Mouse (Mus musculus) gastrocnemius, postnatal 36 days (tissue): ENCODE results near the gene Soat1. TPM values are rescaled to one million over a fixed set of nuclear protein-coding genes. Genes with fewer than 3 reads are reported as not detected.

Source experiments
- DNase-seq, 2 experiments: peaks; one replicate each; pipeline ENCODE4 v3.0.0; 2022
- intact Hi-C: fragments of 180-260 bp; cut with DNase I; formaldehyde crosslinking; loops from one replicate; pipeline ENCODE4 v1.15.1; 2025
- total RNA-seq, 2 experiments: library from RNA; stranded (reverse); gene quantifications; 2 replicates each; pipeline ENCODE4 v1.2.3; 2021

The Soat1 gene
- total RNA-seq, 2 experiments from 2014 or later: 4.0 to 5.6 TPM

DNA sequence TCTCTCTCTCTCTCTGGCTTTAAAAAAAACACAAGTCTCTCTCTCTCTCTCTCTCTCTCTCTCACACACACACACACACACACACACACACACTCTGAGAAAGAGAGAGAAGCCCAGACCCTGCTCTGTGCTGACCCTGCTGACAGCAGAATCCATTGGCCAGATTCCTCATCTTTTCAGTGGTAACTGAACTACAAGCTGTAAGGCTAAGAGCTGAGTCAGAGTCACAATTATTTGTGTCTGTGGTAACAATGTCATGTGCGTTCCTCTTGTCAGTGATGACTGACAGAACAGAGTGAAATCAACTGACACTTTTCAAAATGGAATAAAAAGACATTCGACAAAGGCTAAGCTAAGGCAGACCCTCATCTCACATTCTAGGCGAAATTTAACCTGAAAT, 5.6 kb downstream of the Soat1 start:
- intact Hi-C loops: no loop called here

DNA sequence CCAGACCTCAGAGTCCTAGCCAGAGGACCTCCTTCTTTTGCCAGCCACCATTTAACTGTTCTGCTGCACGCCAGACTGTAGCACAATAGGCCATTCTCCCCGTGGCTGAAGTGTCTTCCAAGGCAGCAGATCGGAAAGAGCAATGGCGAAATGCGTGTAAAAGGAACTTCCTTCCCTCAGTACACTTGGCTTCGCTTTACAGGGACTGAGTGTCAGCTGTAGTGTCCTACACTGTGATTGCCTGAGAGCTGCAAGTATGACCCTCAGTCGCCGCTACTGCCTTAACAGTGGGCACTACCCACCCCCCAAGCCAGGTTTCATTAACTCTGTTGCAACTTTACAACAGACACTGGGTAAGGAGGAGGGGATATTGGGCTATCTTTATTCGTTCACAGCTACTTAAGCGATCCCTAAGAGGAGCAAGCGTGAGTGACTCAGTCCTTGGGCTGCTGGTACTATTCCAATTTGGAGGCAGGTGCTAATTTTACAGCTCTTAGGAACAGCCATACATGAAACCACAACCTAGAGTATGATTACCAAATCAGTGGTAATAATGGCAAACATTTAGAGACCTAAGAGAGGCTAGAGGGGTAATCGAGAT, 6.4 kb downstream of the Soat1 start:
- DNase-seq: no peak
- intact Hi-C loops: no loop called here

More for the DNA sequence above, 5.6 kb downstream of the Soat1 start:
- DNase-seq: no peak

DNA sequence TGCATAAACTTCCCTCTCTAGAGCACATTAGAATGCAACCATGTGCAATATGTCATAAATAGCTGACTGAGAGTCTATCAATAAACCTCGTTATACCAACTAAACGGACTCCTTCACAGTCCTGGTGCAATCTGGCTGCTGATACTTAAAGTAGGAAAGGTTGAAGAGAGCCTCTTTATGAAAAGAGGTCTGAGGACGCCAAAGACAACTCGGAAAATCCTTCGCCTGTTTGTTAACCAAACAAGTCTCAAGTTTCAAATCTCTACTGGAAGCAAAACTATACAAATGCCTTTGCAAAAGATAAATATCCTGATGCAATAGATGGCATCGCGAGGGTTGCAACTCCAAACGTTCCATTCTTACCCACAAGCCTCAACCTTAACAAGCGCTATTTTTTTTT, 9.2 kb downstream of the Soat1 start:
- intact Hi-C loops: no loop called here
- no peak for DNase-seq

DNA sequence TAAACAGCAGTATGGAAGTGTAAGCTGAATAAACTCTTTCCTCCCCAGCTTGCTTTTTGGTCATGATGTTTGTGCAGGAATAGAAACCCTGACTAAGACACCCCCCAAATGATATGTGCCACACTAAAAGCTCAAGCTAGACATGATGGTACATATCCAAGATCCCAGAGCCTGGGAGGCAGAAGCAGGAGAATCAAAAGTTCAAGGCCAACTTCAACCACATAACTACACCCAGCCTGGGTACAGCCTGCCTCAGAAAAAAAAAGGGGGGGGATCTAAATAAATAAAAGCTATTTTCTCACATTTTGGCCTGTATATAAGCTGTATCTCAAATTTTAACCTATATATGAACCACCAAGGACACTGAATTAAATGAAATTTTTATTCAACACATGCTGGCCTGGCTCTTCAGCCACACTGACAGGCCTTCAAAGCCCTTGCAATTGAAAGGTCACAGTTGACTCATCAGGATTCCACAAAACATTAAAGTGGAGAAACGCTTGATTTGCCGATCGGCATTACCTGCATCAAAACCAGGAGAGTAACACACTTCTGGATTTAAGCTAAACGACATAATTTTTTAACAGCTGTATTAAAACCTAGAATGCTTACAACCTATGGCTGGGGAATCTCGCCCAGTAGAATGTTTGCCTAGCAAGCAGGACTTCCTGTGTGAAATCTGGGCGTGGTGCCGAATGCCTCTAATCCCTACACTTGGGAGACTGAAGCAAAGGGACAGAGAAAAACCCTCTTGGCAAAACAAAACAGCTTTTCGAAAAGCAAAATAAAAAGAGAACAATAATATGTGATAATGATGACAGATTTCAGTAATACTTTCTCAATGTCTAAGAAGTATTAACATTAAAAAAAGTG, 9.9 kb downstream of the Soat1 start:
- DNase-seq: no peak
- intact Hi-C loops: no loop called here

DNA sequence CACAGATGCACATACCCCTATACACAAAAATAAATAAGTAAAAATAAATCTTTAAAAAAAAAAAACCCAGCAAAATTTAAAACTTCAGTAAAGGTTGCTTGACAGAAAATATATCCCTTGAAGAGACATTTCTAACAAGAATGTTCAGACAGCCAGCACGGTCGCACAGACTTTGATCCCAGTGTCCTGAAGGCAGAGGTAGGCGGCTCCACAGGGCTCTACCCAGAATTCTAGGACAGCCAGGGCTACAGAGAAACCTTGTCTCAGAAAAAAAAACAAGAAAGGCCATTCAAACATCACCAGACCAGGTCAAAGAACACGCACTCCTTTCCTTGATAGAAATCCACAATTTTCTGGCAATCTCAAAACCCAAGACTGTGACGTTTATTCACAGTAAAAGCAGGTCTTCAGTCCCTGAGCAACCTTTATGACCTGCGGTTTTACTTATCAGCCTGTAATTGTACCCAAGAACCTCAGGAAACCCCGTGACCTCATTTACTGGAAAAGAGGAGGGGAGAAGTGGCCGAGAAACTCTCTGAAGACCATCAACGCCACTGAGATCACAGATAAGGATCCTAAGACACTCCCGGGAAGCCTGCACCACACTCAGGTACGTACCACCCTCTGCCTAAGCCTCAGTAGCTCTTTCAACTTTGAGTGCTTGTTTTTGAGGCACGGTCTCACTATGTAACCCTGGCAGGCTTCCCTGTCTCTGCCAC, 11.7 kb downstream of the Soat1 start:
- no peak for DNase-seq
- intact Hi-C loops: no loop called here

DNA sequence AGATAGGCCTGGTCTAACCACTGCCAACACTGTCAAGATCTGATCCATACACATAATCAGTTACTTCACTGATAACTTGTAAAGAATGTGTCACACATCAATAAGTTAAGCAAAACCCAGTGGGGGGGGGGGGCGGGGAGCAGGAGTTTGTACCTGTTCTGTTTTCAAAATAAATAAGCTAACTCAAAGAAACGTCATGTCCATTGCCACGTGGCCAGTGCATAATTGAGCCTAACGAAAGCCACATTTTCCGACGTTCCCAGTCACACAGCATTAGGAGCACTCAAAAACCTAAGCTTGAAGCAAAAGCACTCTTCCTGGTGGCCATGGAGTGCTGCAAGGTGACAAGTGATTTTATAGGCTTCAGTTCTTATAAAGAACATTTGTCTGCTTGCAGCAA, 13.1 kb downstream of the Soat1 start:
- intact Hi-C loops: no loop called here

DNA sequence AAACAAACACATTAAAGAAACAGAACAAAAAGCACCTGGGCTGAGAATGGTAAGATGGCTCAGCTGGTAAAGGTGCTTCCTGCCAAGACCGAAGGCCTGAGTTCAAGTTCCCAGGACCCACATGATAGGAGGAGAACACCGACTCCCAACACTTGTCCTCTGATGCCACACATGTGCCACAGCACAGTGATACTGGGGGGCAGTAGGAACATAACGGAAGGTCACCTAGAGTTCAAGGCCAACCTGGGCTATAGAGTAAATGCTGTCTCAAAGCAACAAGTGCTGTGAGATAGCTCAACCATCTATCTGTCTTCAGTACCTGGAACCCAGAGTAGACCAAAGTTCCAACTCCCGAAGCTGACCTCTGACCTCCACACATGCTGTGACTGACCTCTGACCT, 13.9 kb downstream of the Soat1 start:
- intact Hi-C loops: no loop called here

More for the DNA sequence above, 13.1 kb downstream of the Soat1 start:
- DNase-seq: no peak

DNA sequence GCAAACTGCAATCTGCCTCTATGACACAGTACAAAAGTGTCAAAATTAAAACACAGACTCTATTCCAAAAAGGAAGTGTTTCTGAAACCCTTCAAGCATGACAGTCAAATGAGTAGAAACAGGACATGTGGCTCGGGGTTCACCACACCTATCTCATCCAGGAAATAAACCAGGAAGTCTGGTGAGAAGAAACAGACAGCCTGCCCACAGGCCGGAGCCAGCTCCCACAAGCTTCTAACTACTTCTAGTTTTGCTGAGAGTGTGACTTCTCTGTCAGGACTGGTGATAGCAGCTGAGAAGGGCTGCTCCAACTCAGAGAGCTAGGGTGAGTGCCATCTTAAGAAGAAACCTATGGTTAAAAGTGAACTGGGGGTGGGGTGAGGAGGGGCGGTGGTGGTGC, 14.4 kb downstream of the Soat1 start:
- DNase-seq: no peak
- intact Hi-C loops: no loop called here

More for the DNA sequence above, 13.9 kb downstream of the Soat1 start:
- DNase-seq: no peak

DNA sequence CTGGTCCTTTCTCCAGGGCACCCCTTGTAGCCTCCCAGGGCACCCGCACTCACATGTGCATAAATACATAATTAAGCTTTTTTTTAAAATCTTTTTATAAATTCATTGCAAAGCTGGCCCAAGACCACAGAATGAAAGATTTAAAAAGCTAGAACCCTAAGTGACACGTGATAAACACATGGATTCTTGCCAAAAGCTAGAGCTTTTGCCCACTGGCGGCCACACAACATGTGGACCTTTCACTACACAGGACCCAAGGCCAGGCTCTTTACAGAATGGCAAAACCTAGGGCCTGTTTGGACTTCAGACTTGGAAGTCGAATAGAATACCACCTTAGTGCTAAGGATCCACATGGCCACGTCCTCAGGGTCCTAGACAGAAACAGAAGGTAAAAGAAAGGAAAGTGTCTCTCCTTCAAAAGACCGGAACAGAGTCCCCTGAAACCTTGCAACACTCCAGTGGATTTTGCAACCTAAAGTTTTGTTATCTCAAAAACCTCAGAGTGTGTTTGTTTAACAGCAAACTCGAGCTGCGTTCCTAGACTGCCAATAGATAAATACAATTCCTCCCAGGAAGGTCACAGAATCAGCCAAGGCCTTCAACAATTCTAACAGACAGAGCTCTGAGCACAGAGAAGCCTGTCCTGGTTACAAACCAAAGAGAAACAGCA, 15.6 kb downstream of the Soat1 start:
- DNase-seq: no peak
- intact Hi-C loops: no loop called here

DNA sequence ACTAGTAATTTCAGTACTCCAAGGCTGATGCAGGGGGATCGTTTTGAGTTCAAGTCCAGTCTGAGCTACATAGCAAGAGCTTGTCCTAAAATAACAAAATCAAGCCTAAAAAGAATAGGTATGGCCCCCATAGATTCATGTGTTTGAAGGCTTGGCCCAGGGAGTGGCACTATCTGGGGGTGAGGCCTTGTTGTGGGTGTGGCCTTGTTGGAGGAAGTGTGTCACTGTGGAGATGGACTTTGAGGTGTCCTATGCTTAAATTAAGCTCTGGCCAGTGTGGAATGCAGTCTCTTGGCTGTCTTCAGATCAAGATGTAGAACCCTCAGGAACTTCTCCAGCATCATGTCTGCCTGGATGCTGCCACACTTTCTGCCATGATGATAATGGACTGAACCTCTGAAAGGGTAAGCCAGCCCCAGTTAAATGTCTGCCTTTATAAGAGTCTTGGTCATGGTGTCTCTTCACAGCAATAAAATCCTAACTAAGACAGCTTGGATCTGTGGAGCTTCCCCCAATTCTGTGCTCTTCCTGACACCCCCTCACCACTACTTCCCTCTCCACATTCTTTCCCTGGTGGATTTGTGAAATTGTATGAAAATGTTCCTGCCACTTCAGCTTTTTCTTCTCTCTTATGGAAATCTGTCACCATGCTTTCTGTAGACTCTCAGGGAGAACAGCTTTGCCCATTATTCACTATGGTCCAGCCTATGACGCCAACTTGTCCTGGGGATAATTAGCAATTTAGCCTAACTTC, 18.9 kb downstream of the Soat1 start:
- intact Hi-C loops: no loop called here
- no peak for DNase-seq

DNA sequence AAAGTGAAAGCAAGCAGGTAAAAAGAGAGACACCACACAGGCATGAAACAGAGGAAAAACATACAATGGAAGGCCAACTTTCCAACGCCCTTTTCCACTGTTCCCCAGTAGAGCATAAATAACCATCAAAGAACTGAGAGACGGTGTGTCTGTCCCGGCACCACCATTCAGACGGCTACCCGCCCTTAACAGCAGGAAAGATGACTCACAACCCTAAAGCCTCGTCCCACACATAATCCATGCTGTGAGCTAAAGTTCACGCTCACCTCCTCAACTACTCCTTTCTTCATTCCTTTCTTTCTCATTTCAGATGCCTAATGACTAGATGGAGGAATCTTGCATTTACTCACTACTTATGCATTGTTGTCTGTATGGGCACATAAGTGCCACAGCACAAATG, 19.7 kb downstream of the Soat1 start:
- DNase-seq: no peak

DNA sequence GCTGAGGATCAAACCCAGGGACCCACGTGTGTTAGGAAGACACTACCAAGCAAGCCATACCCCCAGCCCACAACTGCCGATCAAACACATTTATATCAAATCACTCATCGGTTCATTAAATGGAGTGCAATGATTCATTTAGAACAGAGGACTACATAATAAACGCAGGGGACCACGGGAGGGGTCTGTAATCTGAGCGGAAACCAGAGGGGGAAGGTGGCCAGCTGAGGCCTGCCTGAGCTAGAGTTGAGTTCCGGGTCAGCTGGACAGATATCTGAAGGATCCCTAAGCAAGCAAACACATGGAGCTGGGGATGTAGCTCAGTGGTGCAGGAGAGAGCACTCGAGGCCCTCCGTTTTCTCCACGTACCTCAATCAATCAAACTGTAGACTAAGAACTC, 20.3 kb downstream of the Soat1 start:
- DNase-seq: no peak
- intact Hi-C loops: no loop called here

More for the DNA sequence above, 19.7 kb downstream of the Soat1 start:
- intact Hi-C loops: no loop called here

DNA sequence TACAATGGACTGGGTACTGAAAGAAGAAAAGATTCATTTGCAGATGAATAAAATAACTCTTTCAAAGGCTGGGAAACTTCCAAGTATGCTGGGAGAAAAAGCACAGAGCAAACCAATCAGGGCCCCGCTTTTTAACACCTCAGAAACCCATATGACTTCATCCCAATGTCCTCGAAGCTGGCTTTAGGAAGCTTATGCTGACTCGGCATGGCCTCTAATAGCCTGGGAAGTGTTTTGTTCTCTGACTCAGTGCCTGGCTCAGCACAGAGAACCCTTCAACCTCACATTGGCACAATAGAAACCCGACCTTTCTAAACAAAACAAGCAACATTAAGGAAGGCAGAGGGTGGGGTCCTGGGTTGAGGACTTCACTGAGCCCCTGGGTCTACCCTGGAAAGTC, 23.7 kb downstream of the Soat1 start:
- intact Hi-C loops: no loop called here
- no peak for DNase-seq

DNA sequence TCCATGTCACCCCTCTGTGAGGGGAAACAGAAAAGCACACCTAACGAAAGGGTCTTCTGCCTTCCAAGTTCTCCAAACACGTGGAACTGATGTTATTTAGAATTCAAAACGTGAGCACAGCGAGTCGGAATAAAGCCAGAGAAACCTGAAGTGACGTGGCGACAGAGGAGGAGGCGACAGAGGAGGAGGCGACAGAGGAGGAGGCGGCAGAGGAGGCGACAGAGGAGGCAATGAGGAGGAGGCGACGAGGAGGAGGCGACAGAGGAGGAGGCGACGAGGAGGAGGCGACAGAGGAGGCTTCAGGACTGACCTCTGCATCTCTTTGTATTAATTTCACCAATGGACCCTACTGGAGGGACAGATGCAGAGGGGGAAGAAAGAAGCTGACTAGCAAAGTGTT, 24.4 kb downstream of the Soat1 start:
- intact Hi-C loops: no loop called here

DNA sequence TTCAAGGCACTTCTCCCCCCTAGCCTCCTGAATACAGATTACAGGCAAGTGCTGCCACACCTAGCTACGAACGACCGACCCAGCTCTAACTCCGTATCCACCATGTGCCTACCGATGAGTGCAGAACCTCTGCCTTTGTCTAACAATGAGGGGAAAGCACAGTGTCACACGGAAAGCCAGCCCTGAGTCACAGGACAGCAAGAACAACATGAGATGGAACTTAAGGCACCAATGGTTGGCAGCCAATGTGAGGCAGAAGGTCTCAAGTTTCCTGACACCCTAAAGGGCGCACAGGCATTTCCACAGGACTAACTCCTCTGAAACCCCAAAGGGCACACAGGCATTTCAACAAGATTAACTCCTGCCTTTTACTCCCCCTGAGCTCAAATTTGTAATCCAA, 25.0 kb downstream of the Soat1 start:
- DNase-seq: no peak
- intact Hi-C loops: no loop called here

More for the DNA sequence above, 24.4 kb downstream of the Soat1 start:
- no peak for DNase-seq

DNA sequence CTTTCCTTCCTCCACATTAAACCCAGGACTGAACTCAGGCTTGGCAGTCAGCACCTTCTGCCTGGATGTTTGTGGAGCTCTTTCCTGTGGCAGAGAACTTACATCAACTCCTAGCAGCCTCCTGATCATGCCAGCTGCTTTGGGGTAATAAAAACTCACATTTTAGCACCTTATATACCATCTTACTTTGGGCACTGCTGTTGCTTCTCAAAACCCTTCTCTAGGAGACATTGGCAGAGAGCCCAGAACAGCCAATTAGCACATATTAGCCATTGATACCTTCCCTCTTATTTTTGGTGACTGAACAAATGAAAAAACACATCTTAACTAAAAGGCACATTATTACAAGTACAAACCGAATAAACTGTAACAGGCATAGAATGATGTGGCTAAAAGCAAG, 29.1 kb downstream of the Soat1 start:
- intact Hi-C loops: no loop called here
- DNase-seq: no peak

DNA sequence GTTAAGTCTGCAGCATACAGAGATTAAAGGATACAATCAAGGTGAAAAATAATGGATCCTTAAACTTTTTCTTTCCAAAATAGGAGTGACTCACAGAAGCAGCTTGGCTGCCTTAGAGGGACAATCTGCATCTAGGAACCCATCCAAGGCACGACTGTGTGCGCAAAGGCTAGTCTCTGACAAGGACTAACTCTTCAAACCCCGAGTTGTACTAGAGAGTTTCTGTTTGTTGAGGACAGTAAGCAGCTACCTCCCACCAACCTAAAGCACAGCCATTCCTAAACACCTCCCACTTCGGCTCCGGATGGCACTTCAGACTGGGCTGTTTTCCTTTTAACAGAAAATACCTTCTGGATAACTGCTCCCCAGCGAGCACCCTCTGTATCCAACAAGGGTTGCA, 31.4 kb downstream of the Soat1 start:
- DNase-seq: no peak
- intact Hi-C loops: no loop called here

DNA sequence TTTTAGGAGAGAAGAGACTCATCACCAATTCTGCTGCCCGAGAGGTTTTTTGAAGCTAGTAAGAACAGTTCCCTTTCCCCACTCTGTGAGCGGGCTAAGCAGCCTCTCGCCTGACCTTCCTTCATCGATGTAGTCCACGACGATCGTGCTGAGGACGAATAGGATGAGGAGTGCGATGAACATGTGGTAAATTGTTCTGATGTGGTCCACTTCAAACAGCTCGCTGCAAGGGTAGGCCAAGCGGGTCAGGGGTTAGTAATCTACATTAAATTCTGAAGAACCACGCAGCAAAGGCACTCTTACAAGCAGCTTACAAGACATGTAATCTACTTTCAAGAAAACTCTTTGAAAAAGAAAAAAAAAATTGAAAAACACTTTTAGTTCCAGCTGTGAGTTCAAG, 31.9 kb downstream of the Soat1 start:
- intact Hi-C loops: no loop called here
- DNase-seq: no peak

DNA sequence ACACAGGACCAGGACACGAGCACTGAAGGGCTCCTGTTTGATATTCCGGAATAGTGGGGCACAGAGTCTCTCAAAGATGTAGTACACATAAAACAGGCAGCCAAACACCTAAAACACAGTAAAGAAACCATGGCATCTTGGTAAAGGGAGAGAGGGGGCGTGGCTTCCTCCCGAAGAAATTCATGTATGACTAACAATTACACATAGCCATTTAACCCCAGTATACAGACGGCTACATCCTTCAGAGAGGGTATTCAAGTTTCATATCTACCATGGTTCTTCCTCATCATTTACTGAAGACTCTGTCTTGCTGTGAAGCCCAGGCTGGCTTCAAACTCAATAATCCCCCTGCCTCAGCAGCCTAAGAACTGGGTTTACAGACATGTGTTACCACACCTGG, 36.4 kb downstream of the Soat1 start:
- intact Hi-C loops: no loop called here
- DNase-seq: no peak

DNA sequence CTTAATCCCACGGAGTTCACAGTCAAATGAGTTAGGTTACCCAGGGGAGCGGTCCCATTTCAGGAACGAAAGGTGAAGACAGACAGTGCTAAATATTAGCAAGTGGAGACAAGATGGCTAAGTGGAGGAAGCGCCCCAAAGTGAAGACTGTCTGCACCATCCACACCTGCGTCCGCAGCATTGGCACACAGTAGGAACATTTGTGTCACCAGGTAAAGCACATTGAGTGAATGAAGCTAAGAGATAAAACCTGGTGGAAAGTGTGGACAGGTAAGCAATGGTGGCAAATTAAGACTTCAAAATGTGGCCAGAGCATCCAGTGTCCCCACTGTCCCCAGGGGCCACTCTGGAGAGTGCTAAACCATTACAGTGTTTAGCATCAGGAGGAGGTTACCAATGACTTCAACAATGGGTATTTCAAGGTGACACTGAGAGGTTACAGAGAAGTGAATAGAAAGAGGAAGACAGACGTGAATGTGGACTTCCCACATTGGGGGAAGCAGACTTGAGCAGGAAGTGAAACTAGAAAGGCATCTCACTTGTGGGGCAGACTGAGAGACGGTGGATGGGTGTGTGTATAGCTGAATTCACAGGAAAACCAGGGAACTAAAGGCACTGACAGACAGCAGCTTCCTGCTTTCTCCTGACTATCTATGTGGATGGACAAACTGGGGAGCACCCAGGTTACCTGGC, 37.0 kb downstream of the Soat1 start:
- intact Hi-C loops: no loop called here
- no peak for DNase-seq
